Mouse (Mus musculus) limb, embryonic 10.5 days (tissue): ENCODE measurements at regions not wholly inside any gene's neighbourhood (a gene's known extent, or its start where the extent isn't known, plus 50 kb on each side); places are given as distances from the start of the nearest gene placed in this dataset.

Source experiments
- DNase-seq: peaks from one replicate; pipeline ENCODE4 v3.0.0-alpha.2; 2017; ENCODE audit warnings: low spot score
- H3K27ac ChIP-seq: fragments of 300-500 bp; sonication (generic); 2 replicates; pipeline ENCODE4 v1.5.1; 2016; ENCODE audit warnings: mild to moderate bottlenecking
- H3K27me3 ChIP-seq: fragments of 300-500 bp; sonication (generic); 2 replicates; pipeline ENCODE4 v1.6.1; 2016; ENCODE audit warnings: low read depth, mild to moderate bottlenecking; ENCODE audit not compliant: poor library complexity, severe bottlenecking
- H3K36me3 ChIP-seq: fragments of 300-500 bp; sonication (generic); 2 replicates; pipeline ENCODE4 v1.6.1; 2016; ENCODE audit warnings: mild to moderate bottlenecking, moderate library complexity
- H3K4me1 ChIP-seq: fragments of 300-500 bp; sonication (generic); 2 replicates; pipeline ENCODE4 v1.6.1; 2016
- H3K4me3 ChIP-seq: fragments of 300-500 bp; sonication (generic); 2 replicates; pipeline ENCODE4 v1.5.1; 2016; ENCODE audit warnings: mild to moderate bottlenecking, moderate library complexity
- H3K9me3 ChIP-seq: fragments of 300-500 bp; sonication (generic); replicated peaks from 2 replicates; pipeline ENCODE4 v1.6.1; 2016; ENCODE audit warnings: mild to moderate bottlenecking
- WGBS: fragments of 180-500 bp; shearing (Covaris S2); methylation state at CpG from one replicate; pipeline ENCODE4 v1.1.7; 2016; 5-methylcytosine and 5-hydroxymethylcytosine counted together

DNA sequence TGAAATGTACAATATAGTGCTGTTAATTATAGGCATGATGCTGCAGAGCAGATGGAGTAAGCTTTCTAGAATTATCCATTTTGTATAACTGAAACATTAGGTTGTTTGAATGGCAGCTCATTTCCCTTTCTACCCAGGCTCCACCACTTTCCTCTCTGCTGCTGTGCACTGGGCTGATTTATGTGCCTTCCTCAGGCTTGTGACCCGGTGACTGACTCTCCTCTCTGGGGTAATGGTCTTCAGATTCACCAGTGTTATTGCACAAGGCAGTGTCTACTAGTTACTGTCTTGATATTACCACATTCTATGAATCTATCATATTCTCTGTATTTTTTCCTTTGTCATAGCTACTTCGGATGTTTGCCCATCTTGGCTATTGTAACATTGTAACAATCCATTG, 109.4 kb upstream of the Tpk1 start:
- peaks cover 5% of the 10 kb centered on the region; the same call in 1 of the 2 replicates for H3K4me1 ChIP-seq
- no peaks in the 10 kb centered on the region for H3K36me3 ChIP-seq
- H3K27ac ChIP-seq, result no peak overlapping the region
- no peaks in the 10 kb centered on the region for H3K9me3 ChIP-seq
- H3K4me3 ChIP-seq, result no peak overlapping the region
- no peaks in the 10 kb centered on the region for H3K27me3 ChIP-seq
- no peak for DNase-seq
- WGBS, result 59% methylated on average over 2 of the region's 2 CpGs

DNA sequence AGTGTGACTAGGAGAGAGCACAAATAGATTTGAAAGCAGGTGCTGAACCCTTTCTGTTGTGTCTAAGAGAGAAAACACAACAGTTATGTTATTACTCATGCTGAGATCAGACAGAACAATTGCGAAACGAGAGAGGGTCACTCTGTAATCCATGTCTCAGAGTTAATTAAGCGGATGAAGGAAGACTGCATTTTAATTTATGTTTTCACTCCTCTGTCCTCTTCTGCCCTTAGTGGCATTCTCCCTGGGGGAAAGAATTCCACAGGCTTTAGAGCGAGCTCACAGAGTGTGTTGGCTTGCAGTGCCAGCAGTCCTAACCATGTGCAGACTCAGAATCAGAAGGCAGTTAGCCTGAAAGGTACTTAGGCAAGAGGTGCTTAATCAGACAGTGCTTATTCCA, 108.4 kb upstream of the Tpk1 start:
- Histone ChIP-seq H3K4me3 (no peak overlapping the region), H3K4me1 (peaks cover 5% of the 10 kb centered on the region; the same call in 1 of the 2 replicates), H3K27ac (no peak overlapping the region), H3K36me3 (no peaks in the 10 kb centered on the region), H3K27me3 (no peaks in the 10 kb centered on the region), H3K9me3 (no peaks in the 10 kb centered on the region)
- peak; percentile 29 for DNase-seq
- 45% methylated on average over 4 of the region's 4 CpGs for WGBS

DNA sequence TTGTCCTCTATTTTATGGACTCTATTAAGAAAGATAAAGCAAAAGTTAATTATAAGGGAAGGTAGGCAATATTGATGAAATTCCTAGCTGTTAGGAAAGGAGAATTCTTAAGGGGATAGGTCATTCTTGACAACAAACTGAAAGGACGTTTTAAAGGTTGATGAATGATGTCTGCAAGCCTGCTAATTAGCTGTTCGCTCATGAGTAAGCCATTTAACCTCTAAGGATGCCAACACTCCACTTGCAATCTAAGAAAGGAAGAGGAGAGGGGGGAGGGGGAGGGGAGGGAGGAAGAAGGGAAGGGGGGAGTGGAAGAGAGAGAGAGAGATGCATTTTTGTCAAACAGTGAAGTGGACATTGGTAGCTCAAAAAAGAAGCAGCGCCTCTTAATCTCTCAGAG, 107.5 kb upstream of the Tpk1 start:
- WGBS, result 48% methylated on average over 3 of the region's 3 CpGs
- Histone ChIP-seq H3K4me3 (no peak overlapping the region), H3K27me3 (no peaks in the 10 kb centered on the region), H3K36me3 (no peaks in the 10 kb centered on the region), H3K27ac (no peak overlapping the region), H3K4me1 (peaks cover 5% of the 10 kb centered on the region; the same call in 1 of the 2 replicates), H3K9me3 (no peaks in the 10 kb centered on the region)
- no peak for DNase-seq

DNA sequence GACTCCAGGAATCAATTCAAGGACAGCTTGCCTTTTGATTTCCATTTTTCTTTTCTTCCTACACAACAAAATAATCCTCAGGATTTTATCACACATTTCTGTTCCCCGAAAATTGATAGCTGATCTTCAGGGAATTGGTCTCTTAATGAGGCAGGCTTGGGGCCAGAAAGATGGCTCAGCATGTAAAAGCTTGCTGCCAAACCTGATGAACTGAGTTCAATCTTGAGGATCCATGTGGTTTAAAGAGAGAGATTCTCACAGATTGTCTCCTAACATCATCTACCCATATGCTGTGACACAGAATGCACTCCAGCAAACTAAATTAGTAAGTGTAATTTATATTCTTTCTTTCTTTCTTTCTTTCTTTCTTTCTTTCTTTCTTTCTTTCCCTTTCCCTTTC, 99.9 kb upstream of the Tpk1 start:
- no peak for DNase-seq
- Histone ChIP-seq H3K9me3 (no peaks in the 10 kb centered on the region), H3K4me1 (no peaks in the 10 kb centered on the region), H3K27me3 (no peaks in the 10 kb centered on the region), H3K4me3 (no peak overlapping the region), H3K36me3 (no peaks in the 10 kb centered on the region), H3K27ac (no peak overlapping the region)
- 88% methylated on average over 1 of the region's 1 CpGs for WGBS
